Mouse (Mus musculus) neural tube, embryonic 12.5 days (tissue): Measurements from ENCODE around the gene Gm6370. TPM values are rescaled to one million over a fixed set of nuclear protein-coding genes. Genes with fewer than 3 reads are reported as not detected.
"Not testable (repeated sequence)": the region's sequence is repeated elsewhere in the genome, so short reads cannot be mapped to it uniquely, and the experiment has no call there.

Experiments
- ATAC-seq: fragments of 200-750 bp; cut with Nextera tagmentation; 2 replicates; pipeline ENCODE4 v1.8.0; 2017; ENCODE audit warnings: low read depth, mild to moderate bottlenecking, moderate TSS enrichment, moderate library complexity; ENCODE audit not compliant: low FRiP score
- H3K27ac ChIP-seq: fragments of 300-500 bp; sonication (generic); 2 replicates; pipeline ENCODE4 v1.5.1; 2016
- H3K27me3 ChIP-seq: fragments of 300-500 bp; sonication (generic); replicated peaks from 2 replicates; pipeline ENCODE4 v1.6.1; 2016; ENCODE audit warnings: mild to moderate bottlenecking
- H3K36me3 ChIP-seq: fragments of 300-500 bp; sonication (generic); 2 replicates; pipeline ENCODE4 v1.6.1; 2016; ENCODE audit warnings: mild to moderate bottlenecking
- H3K4me1 ChIP-seq: fragments of 300-500 bp; sonication (generic); 2 replicates; pipeline ENCODE4 v1.6.1; 2016
- H3K4me2 ChIP-seq: fragments of 300-500 bp; sonication (generic); replicated peaks from 2 replicates; pipeline ENCODE4 v1.6.1; 2016; ENCODE audit warnings: mild to moderate bottlenecking
- H3K4me3 ChIP-seq: fragments of 300-500 bp; sonication (generic); 2 replicates; pipeline ENCODE4 v1.5.1; 2016
- H3K9ac ChIP-seq: fragments of 300-500 bp; sonication (generic); 2 replicates; pipeline ENCODE4 v1.6.1; 2016; ENCODE audit warnings: mild to moderate bottlenecking
- H3K9me3 ChIP-seq: fragments of 300-500 bp; sonication (generic); 2 replicates; pipeline ENCODE4 v1.6.1; 2016; ENCODE audit warnings: mild to moderate bottlenecking
- WGBS: fragments of 180-500 bp; shearing (Covaris S2); methylation state at CpG from one replicate; pipeline ENCODE4 v1.1.7; 2016; 5-methylcytosine and 5-hydroxymethylcytosine counted together
- polyA plus RNA-seq: library from polyadenylated mRNA; unstranded; fragments of >200 nt; fragmentation: Nextera tagmentation; extraction: Ambion mirVana; gene quantifications from 2 replicates; pipeline ENCODE4 v1.2.1, GENCODE M21; 2016

Gene Gm6370
- not detected in 2 replicates for polyA plus RNA-seq

DNA sequence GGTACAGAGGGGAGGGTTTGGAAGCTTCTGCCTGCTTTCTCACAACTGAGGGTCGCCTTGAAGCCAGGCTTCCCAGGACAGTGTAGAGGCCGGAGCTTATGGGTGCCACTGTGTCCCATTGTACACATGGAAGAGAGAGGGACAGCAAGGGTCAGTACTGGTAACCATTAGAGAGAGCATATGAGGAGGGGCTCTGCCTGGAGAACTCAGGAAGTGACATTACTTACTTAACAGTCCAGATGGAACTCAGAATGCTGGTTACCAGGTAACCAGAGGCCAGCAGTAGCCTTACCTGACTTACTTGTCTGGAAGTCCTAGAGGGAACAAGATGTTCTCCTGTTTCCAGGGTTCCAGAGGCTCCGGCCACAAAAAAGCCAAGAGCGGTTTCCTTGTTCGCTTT is at the start of gene Gm6370:
Gene Gm6370 (plus strand): TSS at position 301 of the 400 bp plus-strand sequence.
- ATAC-seq, H3K4me1 ChIP-seq: not testable (repeated sequence)
- no CpG with 5 or more reads among the region's 5 CpGs for WGBS

DNA sequence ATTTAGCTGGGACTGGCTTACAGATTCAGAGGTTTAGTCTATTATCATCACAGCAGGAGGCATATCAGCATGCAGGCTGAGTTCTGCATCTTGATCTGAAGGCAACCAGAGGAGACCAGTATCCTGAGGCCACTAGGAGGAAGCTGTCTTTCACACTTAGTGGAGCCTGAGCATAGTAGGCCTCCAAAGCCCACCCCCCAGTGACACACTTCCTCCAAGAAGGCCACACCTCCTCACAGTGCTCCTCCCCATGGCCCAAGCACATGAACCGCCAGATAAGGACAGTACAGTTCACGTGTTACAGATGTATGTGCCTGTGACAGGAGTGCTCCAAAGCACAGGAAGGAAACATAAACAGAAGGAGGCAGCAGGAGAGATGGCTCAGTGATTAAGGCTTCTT is 48.4 kb upstream of the Gm6370 start:
- ATAC-seq: no peak
- WGBS: 91% methylated on average over 2 of the region's 2 CpGs

More for the DNA sequence above, at the start of gene Gm6370:
- H3K4me2 ChIP-seq, H3K36me3 ChIP-seq, H3K27ac ChIP-seq, H3K9me3 ChIP-seq, H3K9ac ChIP-seq, H3K4me3 ChIP-seq, H3K27me3 ChIP-seq: not testable (repeated sequence)

DNA sequence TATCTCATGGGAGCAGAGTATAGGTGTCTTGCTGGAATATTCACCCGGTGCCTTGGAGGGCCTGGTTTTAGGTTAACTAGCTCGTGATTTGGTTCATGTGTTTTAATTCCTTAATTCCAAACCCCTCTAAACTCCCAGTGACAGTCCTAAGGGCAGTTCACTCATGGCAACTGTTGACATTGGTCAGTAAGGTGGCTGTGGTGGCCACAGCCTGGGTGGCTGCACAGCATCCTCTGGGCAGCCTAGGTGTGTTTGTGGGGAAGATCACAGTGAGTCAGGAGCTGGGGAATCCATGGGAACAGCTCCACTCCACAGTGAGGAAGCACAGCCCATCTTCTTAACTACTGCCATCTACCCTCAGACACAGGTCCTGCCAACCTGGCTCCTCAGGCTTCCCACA is 44.5 kb upstream of the Gm6370 start:
- Histone ChIP-seq H3K36me3 (peaks cover 6% of the 10 kb centered on the region; the same call in 1 of the 2 replicates), H3K4me1 (no peaks in the 10 kb centered on the region), H3K9me3 (no peaks in the 10 kb centered on the region), H3K4me2 (no peak overlapping the region), H3K9ac (no peak overlapping the region), H3K4me3 (no peak overlapping the region), H3K27ac (no peak overlapping the region), H3K27me3 (no peaks in the 10 kb centered on the region)
- 93% methylated on average over 2 of the region's 2 CpGs for WGBS
- ATAC-seq: no peak

More for the DNA sequence above, 48.4 kb upstream of the Gm6370 start:
- H3K4me3 ChIP-seq: no peak overlapping the region
- H3K4me1 ChIP-seq: no peaks in the 10 kb centered on the region
- H3K9ac ChIP-seq: no peak overlapping the region
- peaks cover 25% of the 10 kb centered on the region for H3K36me3 ChIP-seq
- H3K27ac ChIP-seq: no peak overlapping the region
- no peaks in the 10 kb centered on the region for H3K27me3 ChIP-seq
- peaks cover 6% of the 10 kb centered on the region; the same call in 1 of the 2 replicates for H3K9me3 ChIP-seq
- no peak overlapping the region for H3K4me2 ChIP-seq

DNA sequence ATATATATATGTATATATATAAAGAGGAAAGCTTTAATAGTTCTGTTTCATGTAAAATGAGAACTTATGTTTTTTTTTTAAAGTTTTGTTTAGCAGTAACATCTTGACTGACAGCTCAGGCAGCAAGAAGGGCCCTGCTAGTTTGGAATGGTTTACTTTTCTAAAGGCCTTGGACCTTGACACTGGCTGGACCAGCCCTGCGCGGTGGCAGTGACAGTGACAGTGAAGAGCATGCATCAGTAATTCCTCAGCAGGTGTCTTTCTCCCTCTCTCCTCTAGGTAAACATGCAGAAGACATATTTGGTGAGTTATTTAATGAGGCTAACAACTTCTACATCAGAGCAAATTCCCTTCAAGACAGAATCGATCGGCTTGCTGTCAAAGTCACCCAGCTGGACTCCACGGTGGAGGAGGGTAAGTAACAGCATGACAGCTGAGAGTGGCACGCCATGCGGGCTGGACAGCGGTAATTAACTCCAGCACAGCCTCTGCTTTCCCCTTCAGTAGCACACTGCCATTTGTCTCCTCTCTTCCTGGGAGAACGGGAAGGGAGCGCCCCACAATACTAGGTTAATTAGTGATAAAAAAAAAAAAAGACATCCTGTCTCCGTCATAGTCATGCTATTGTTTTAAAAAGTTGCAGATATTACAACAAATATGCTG is 39.4 kb upstream of the Gm6370 start:
- ATAC-seq: no peak
- Histone ChIP-seq H3K4me3 (no peak overlapping the region), H3K27ac (no peak overlapping the region), H3K4me2 (no peak overlapping the region), H3K36me3 (peaks cover 32% of the 10 kb centered on the region), H3K9me3 (no peaks in the 10 kb centered on the region), H3K9ac (no peak overlapping the region), H3K27me3 (no peaks in the 10 kb centered on the region), H3K4me1 (no peaks in the 10 kb centered on the region)
- WGBS: 71% methylated on average over 11 of the region's 11 CpGs

DNA sequence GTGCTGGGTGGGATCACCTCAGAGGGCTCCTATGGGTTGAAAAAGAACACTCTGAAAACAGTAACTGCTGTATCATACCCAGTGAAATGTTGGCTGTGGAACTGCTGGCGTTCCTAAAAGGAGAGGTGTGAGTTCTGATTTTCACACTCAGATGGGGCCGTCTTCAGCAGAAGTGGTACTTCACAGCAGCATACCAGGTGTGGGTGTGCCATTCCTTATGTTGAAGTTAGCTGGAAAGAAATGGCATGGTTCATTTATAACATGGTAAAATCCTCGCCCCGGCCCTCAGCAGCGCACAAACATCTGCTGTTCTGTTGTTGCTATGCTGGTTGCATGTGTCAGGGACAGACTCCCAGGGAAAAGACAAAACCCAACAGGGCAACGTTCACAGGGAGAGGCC is 37.6 kb upstream of the Gm6370 start:
- Histone ChIP-seq H3K36me3 (peaks cover 35% of the 10 kb centered on the region), H3K4me3 (no peak overlapping the region), H3K27ac (no peak overlapping the region), H3K9me3 (no peaks in the 10 kb centered on the region), H3K4me1 (no peaks in the 10 kb centered on the region), H3K4me2 (no peak overlapping the region), H3K9ac (no peak overlapping the region), H3K27me3 (no peaks in the 10 kb centered on the region)
- 91% methylated on average over 6 of the region's 6 CpGs for WGBS
- no peak for ATAC-seq

DNA sequence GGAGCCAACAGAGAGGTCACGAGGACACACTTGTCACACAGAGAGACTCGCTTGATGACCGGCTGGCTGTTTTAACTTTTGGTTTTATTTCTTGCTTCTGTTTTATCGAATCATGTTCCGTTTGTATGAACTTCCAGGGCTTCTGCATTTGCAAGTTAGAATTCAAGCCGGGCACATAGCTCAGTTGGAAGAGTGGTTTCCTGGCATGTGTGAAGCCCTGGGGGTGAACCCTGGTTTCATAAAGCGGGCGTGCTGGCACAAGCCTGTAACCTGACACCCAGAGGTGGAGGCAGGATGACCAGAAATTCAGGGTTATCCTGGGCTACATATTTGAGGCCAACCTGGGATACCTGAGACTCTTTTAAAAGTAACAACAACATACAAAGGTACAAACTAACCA is 29.6 kb upstream of the Gm6370 start:
- WGBS: 89% methylated on average over 8 of the region's 8 CpGs
- no peaks in the 10 kb centered on the region for H3K9me3 ChIP-seq
- H3K27ac ChIP-seq: no peak overlapping the region
- ATAC-seq: no peak
- H3K4me1 ChIP-seq: no peaks in the 10 kb centered on the region
- no peak overlapping the region for H3K4me3 ChIP-seq
- no peaks in the 10 kb centered on the region for H3K27me3 ChIP-seq
- no peak overlapping the region for H3K9ac ChIP-seq
- no peak overlapping the region for H3K4me2 ChIP-seq
- peaks cover 34% of the 10 kb centered on the region for H3K36me3 ChIP-seq

DNA sequence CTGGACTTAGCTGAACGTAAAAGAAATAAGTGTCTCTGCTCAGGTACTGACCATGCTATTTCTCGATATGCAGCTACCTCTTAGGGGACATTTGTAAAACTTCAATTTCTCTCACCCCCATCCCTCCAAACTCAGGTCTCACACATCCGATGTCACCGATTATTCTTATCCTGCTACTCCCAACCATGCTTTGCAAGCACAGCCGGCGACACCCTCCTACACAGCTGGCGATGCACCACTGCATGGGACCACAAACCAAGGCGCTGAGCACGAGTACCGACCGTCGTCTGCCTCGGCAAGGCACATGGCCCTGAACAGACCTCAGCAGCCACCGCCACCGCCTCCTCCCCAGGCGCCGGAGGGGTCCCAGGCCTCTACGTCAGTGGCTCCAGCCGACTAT is 24.5 kb upstream of the Gm6370 start:
- Histone ChIP-seq H3K4me1 (no peaks in the 10 kb centered on the region), H3K9me3 (no peaks in the 10 kb centered on the region), H3K36me3 (peaks cover 25% of the 10 kb centered on the region), H3K4me2 (no peak overlapping the region), H3K4me3 (no peak overlapping the region), H3K9ac (no peak overlapping the region), H3K27ac (no peak overlapping the region), H3K27me3 (no peaks in the 10 kb centered on the region)
- WGBS: 96% methylated on average over 19 of the region's 19 CpGs
- no peak for ATAC-seq

DNA sequence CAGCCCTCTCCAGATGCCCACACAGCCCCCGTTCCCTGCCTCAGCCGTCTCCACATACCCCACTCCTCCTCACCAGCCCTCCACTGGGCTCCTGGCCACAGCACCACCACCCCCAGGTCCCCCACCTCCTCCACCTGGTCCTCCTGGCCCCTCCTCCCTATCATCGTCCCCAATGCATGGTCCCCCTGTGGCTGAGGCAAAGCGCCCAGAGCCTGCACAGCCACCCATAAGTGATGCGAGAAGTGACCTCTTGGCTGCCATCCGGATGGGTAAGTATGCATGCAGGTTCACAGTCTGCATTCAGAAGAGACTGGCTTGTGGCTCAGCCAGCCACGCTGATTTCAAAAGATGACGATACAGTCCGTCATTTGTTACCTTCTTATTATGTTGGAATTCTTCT is 22.9 kb upstream of the Gm6370 start:
- no peak for ATAC-seq
- Histone ChIP-seq H3K36me3 (peaks cover 27% of the 10 kb centered on the region), H3K27ac (no peak overlapping the region), H3K4me1 (no peaks in the 10 kb centered on the region), H3K4me3 (no peak overlapping the region), H3K9ac (no peak overlapping the region), H3K27me3 (no peaks in the 10 kb centered on the region), H3K9me3 (no peaks in the 10 kb centered on the region), H3K4me2 (no peak overlapping the region)
- 91% methylated on average over 9 of the region's 9 CpGs for WGBS

DNA sequence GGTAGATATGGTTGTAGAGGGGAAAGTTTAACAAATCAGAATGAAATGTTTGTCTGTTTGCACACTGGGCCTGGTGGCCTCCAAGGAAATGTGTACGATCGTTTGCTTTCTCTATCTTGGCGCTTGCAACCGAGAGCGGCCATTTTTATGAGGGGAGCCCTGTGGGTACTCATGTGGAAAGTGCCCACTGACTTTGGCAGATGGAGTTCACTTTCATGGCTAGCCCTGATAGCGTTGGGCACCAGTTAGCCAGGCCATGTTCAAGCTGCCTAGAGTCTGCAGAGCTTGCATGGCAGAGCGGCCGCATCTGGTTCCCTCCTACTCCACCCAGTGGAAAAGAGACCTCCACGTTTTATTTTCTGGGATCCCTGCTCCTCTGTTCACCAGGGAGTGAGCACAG is 20.3 kb upstream of the Gm6370 start:
- H3K36me3 ChIP-seq: peaks cover 27% of the 10 kb centered on the region
- ATAC-seq: no peak

DNA sequence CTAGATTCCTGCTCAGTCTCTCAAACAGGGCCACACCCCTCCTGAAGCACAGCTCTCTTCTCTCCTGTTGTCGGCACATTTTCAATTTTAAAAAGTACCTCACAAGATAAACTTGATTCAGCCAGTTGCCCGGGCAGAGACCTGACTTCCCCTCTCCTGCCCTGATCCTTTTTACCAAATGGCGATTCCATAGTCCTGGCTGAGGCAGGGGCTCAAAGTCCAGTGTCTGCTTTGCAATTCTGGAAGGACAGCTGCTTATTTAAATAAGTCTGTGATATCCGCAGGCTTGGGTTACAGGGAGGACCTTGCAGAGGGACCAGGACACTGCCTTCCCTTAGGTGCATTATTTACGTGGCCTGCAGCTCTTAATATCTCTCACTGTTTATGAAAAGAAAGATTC is 19.9 kb upstream of the Gm6370 start:
- Histone ChIP-seq H3K27me3 (no peaks in the 10 kb centered on the region), H3K4me1 (no peaks in the 10 kb centered on the region), H3K9ac (no peak overlapping the region), H3K4me2 (no peak overlapping the region), H3K36me3 (peaks cover 27% of the 10 kb centered on the region), H3K27ac (no peak overlapping the region), H3K4me3 (no peak overlapping the region), H3K9me3 (no peaks in the 10 kb centered on the region)
- ATAC-seq: no peak
- 92% methylated on average over 5 of the region's 5 CpGs for WGBS

More for the DNA sequence above, 20.3 kb upstream of the Gm6370 start:
- H3K9me3 ChIP-seq: no peaks in the 10 kb centered on the region
- H3K4me1 ChIP-seq: no peaks in the 10 kb centered on the region
- no peak overlapping the region for H3K27ac ChIP-seq
- 93% methylated on average over 9 of the region's 9 CpGs for WGBS
- no peak overlapping the region for H3K4me2 ChIP-seq
- no peak overlapping the region for H3K4me3 ChIP-seq
- H3K9ac ChIP-seq: no peak overlapping the region
- no peaks in the 10 kb centered on the region for H3K27me3 ChIP-seq

DNA sequence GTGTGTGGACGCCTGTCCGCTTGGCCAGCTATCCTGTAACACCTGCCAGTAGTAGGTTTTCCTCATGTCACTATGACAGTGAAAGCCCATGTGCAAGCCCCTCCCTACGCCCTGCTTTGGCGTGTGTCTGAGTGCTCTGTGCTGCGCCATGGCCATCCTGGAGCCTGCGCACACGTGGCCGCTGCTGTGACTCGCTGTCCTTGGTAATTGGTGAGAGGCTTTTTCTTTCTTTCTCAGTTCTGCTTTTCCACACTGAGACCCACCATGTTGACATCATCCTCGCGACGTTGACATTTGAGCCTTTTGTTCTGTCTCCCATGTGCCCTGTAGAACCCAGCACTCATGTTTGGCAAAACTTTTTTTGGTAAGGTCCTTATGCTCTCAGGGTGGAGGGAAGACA is 19.3 kb upstream of the Gm6370 start:
- no peak overlapping the region for H3K4me2 ChIP-seq
- no peaks in the 10 kb centered on the region for H3K9me3 ChIP-seq
- no peak overlapping the region for H3K27ac ChIP-seq
- H3K9ac ChIP-seq: no peak overlapping the region
- peaks cover 25% of the 10 kb centered on the region for H3K36me3 ChIP-seq
- H3K27me3 ChIP-seq: no peaks in the 10 kb centered on the region
- no peak for ATAC-seq
- WGBS: 95% methylated on average over 12 of the region's 12 CpGs
- H3K4me1 ChIP-seq: no peaks in the 10 kb centered on the region
- no peak overlapping the region for H3K4me3 ChIP-seq

DNA sequence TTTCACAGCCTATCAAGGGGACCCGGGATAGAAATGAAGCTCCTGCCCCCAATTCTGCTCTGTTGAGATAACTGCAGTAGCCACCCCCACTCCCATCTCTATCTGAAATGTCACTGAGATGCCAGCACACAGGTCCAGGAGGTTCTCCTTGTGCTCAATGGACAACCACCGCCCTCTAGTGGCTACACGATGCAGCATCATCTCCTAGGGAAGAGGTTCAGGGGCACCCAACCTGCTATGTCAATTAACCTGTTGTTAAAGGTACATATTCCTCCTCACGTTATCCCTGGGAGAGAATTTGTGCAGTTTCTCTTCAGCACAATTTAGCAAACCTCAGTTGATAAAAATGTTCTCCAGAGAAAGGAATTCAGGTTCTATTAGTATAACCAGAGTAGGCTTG is 11.6 kb upstream of the Gm6370 start:
- H3K27ac ChIP-seq, H3K9me3 ChIP-seq, H3K4me1 ChIP-seq, H3K4me2 ChIP-seq, ATAC-seq, H3K9ac ChIP-seq, H3K36me3 ChIP-seq, H3K27me3 ChIP-seq, H3K4me3 ChIP-seq: not testable (repeated sequence)
- 5% methylated on average over 4 of the region's 4 CpGs for WGBS

DNA sequence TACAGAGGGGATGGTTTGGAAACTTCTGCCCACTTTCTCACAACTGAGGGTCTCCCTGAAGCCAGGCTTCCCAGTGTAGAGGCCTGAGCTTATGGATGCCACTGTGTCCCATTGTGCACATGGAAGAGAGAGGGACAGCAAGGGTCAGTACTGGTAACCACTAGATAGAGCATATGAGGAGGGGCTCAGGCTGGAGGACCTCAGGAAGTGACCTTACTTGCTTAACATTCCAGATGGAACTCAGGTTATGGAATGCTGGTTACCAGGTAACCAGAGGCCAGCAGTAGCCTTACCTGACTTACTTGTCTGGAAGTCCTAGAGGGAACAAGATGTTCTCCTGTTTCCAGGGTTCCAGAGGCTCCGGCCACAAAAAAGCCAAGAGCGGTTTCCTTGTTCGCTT is 9.5 kb upstream of the Gm6370 start, which contains the start of gene Gm6408:
Gene Gm6408 (plus strand): TSS at position 301 of the 400 bp plus-strand sequence.
- 92% methylated on average over 3 of the region's 3 CpGs for WGBS
- not testable (repeated sequence) for H3K4me3 ChIP-seq, ATAC-seq, H3K9ac ChIP-seq, H3K4me1 ChIP-seq, H3K9me3 ChIP-seq, H3K27ac ChIP-seq, H3K4me2 ChIP-seq, H3K27me3 ChIP-seq, H3K36me3 ChIP-seq
